Mouse (Mus musculus) lung, embryonic 14.5 days (tissue): ENCODE measurements at regions not wholly inside any gene's neighbourhood (a gene's known extent, or its start where the extent isn't known, plus 50 kb on each side); places are given as distances from the start of the nearest gene placed in this dataset.

Experiments used
- ATAC-seq: fragments of 200-750 bp; cut with Nextera tagmentation; 2 replicates; pipeline ENCODE4 v1.8.0; 2017; ENCODE audit warnings: mild to moderate bottlenecking, moderate TSS enrichment, moderate library complexity; ENCODE audit not compliant: insufficient read depth
- DNase-seq: peaks from one replicate; pipeline ENCODE4 v3.0.0-alpha.2; 2015
- H3K27ac ChIP-seq: fragments of 300-500 bp; sonication (generic); 2 replicates; pipeline ENCODE4 v1.5.1; 2014; ENCODE audit warnings: low read depth, mild to moderate bottlenecking, moderate library complexity
- H3K27me3 ChIP-seq: fragments of 300-500 bp; sonication (generic); 2 replicates; pipeline ENCODE4 v1.6.1; 2014; ENCODE audit warnings: low read length, control low read depth; ENCODE audit not compliant: insufficient read depth
- H3K36me3 ChIP-seq: fragments of 300-500 bp; sonication (generic); 2 replicates; pipeline ENCODE4 v1.6.1; 2014; ENCODE audit warnings: control low read depth; ENCODE audit not compliant: insufficient read depth
- H3K4me1 ChIP-seq: fragments of 300-500 bp; sonication (generic); 2 replicates; pipeline ENCODE4 v1.6.1; 2014; ENCODE audit warnings: antibody characterized with exemption, control low read depth; ENCODE audit not compliant: insufficient read depth
- H3K4me2 ChIP-seq: fragments of 300-500 bp; sonication (generic); 2 replicates; pipeline ENCODE4 v1.6.1; 2014; ENCODE audit warnings: mild to moderate bottlenecking
- H3K4me3 ChIP-seq: fragments of 300-500 bp; sonication (generic); 2 replicates; pipeline ENCODE4 v1.5.1; 2014; ENCODE audit warnings: low read depth, low read length
- H3K9ac ChIP-seq: fragments of 300-500 bp; sonication (generic); 2 replicates; pipeline ENCODE4 v1.6.1; 2014
- H3K9me3 ChIP-seq: fragments of 300-500 bp; sonication (generic); 2 replicates; pipeline ENCODE4 v1.6.1; 2016; ENCODE audit warnings: low read depth, low read length, control low read depth
- CTCF ChIP-seq: IDR thresholded peaks from 2 replicates; pipeline ENCODE4 v1.5.1; 2016; ENCODE audit warnings: antibody characterized with exemption, low read depth
- WGBS: fragments of 180-500 bp; shearing (Covaris S2); extraction: QIAGEN DNeasy Blood & Tissue Kit; methylation state at CpG from one replicate; pipeline ENCODE4 v1.1.7; 2014; 5-methylcytosine and 5-hydroxymethylcytosine counted together

DNA sequence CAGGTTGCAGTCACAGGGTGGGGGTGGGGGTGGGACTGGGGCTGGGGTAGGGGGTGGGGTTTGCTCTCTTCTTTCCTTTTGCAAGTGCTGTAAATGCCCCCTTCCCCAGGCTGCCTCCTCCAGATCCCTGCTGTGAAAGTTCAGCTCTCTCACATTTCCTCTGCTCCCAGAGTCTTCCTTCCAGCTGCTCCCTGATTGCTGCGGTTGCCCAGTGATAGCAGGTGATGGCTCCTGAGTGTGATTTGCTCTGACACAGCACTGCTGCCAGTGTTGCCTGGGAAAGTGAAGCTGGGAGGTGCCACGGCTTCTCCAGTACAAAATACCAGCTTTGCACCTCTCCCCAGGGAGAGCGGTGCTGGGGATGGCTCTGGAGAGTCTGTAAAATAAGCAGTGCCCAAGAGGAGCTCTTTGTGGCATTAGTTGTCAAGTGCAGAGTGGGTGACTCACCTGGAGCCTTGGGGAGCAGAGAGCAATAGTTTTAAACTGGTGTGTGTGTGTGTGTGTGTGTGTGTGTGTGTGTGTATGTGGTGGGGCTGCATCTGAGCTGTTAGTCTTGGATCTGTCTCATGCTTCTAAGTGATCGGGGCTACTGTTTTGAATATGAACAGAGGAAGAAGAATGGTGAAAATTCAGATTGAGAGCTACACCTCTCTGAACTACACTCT lies 461.6 kb downstream of the 1810013L24Rik start:
- H3K9me3 ChIP-seq = no peaks in the 10 kb centered on the region
- H3K4me1 ChIP-seq = no peaks in the 10 kb centered on the region
- H3K36me3 ChIP-seq = no peaks in the 10 kb centered on the region
- no peak overlapping the region for H3K27ac ChIP-seq
- ATAC-seq = no peak
- no peak overlapping the region for H3K9ac ChIP-seq
- WGBS = 49% methylated on average over 4 of the region's 4 CpGs
- no peaks in the 10 kb centered on the region for H3K27me3 ChIP-seq
- DNase-seq = no peak
- TF ChIP-seq CTCF = no peak
- no peak overlapping the region for H3K4me3 ChIP-seq
- H3K4me2 ChIP-seq = no peak overlapping the region

DNA sequence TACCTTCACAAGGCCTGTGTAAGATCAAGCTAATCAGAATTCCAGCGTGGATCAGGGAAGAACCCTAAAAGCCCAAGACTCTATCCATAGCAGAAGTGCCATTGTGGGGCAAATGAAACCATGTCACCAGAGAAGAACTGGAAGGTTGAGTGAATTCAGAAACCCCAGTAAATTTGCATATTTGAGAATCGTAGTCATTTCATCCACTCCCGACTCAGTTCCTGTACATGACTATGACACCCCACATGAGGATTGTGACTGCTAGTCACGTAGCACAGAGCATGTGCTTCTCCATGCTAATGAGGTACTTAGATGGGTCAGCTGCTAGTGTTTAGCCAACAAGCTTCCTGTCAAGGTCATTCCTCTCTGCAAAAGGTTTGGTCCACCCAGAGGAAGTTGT lies 473.2 kb downstream of the 1810013L24Rik start:
- Histone ChIP-seq H3K27ac (no peak overlapping the region), H3K4me3 (no peak overlapping the region), H3K36me3 (no peaks in the 10 kb centered on the region), H3K4me2 (no peak overlapping the region), H3K9me3 (no peaks in the 10 kb centered on the region), H3K27me3 (no peaks in the 10 kb centered on the region), H3K4me1 (no peaks in the 10 kb centered on the region), H3K9ac (no peak overlapping the region)
- DNase-seq (no peak), ATAC-seq (no peak)
- no peak for TF ChIP-seq CTCF
- 73% methylated on average over 4 of the region's 4 CpGs for WGBS

DNA sequence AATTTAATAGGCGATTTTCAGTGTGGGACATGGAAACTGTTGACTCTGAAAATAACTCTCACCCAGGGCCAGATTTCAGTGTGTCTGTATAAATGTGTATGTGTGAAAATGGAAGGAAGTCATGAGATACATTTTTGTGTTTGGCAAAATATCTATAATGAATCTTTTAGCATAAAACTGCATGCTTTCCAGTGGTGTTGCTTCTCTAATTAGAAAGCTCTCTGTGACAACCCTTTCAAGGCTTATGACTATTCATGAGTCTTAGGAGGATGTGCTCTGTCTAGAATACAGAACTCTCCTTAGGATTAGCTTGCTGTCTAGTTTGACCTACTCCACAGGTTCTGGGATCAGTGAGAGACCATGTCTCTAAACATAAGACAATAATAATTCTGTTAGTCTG lies 474.2 kb downstream of the 1810013L24Rik start:
- DNase-seq (no peak), ATAC-seq (no peak)
- Histone ChIP-seq H3K4me3 (no peak overlapping the region), H3K9ac (no peak overlapping the region), H3K4me2 (no peak overlapping the region), H3K9me3 (no peaks in the 10 kb centered on the region), H3K4me1 (no peaks in the 10 kb centered on the region), H3K36me3 (no peaks in the 10 kb centered on the region), H3K27ac (no peak overlapping the region), H3K27me3 (no peaks in the 10 kb centered on the region)
- 88% methylated on average over 1 of the region's 1 CpGs for WGBS
- no peak for TF ChIP-seq CTCF

DNA sequence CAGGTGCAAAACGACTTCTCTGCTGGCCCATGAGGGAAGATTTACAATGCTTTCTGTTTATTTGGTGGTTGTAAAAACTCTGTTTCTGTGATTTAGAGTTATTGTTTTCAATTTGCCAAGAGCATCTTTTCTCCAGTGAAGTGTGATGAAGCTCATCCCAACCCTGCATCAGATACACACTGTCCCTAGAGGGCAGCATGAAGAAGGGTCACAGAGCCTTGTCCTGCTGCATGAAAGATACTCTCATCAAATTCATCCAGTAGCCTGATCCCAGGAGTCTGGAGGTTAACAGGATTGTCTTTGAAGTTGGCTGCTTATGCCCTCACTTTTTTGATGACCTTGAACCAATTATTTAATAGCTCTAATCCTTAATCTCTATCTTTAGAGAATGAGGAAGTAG lies 480.8 kb downstream of the 1810013L24Rik start:
- WGBS = 17% methylated on average over 1 of the region's 1 CpGs
- H3K9me3 ChIP-seq = no peaks in the 10 kb centered on the region
- ATAC-seq = no peak

DNA sequence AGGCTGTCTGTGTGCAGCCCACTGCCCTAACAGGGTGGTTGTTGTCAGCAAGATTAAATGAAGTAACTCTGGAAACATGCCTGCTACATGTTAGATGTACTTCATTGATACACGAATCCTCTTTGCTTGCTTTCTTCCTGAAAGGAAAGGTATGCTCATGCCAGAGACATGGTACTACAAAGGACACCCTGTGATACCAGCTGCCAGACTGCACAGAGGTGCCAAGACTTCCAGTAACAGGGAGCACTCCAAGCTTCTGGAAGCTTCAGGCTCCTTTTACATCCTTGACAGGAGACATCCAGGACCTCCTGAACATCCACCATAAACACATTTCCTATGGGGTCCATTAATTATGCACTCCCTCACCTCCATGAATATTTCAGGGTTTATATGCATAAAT lies 505.7 kb downstream of the 1810013L24Rik start:
- no peaks in the 10 kb centered on the region for H3K4me1 ChIP-seq
- no peak overlapping the region for H3K27ac ChIP-seq
- no peak for TF ChIP-seq CTCF
- no peaks in the 10 kb centered on the region for H3K36me3 ChIP-seq
- no peaks in the 10 kb centered on the region for H3K9me3 ChIP-seq
- H3K27me3 ChIP-seq = no peaks in the 10 kb centered on the region
- no peak overlapping the region for H3K4me3 ChIP-seq
- DNase-seq = no peak
- ATAC-seq = no peak
- 94% methylated on average over 1 of the region's 1 CpGs for WGBS
- no peak overlapping the region for H3K9ac ChIP-seq
- H3K4me2 ChIP-seq = no peak overlapping the region

More for the DNA sequence above, 480.8 kb downstream of the 1810013L24Rik start:
- H3K36me3 ChIP-seq = no peaks in the 10 kb centered on the region
- H3K4me3 ChIP-seq = no peak overlapping the region
- TF ChIP-seq CTCF = no peak
- H3K27ac ChIP-seq = no peak overlapping the region
- no peaks in the 10 kb centered on the region for H3K4me1 ChIP-seq
- no peak for DNase-seq
- H3K4me2 ChIP-seq = no peak overlapping the region
- no peak overlapping the region for H3K9ac ChIP-seq
- H3K27me3 ChIP-seq = no peaks in the 10 kb centered on the region

DNA sequence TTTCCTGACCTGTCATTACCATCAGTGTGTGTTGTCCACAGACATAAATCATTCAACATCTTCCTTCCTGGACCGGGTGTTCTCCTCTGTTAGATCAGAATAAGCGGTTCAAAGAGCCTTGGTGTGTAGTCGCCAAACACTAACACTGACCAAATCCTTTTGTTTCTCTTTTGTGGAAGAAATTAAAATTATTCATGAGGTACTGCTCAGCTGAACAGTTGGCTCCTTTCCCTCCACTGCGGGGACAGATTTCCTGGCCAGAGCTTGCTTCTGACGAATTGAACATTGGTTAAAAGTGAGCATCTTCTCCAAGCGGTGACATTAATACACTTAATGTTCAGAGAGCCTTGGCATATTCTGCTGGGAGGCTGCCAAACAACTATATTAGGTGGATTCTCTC lies 506.2 kb downstream of the 1810013L24Rik start:
- no peak overlapping the region for H3K4me3 ChIP-seq
- no peak overlapping the region for H3K4me2 ChIP-seq
- ATAC-seq = no peak
- H3K27me3 ChIP-seq = no peaks in the 10 kb centered on the region
- H3K27ac ChIP-seq = no peak overlapping the region
- no peak for DNase-seq
- no peaks in the 10 kb centered on the region for H3K9me3 ChIP-seq
- no peaks in the 10 kb centered on the region for H3K4me1 ChIP-seq
- no peak for TF ChIP-seq CTCF
- H3K9ac ChIP-seq = no peak overlapping the region
- no peaks in the 10 kb centered on the region for H3K36me3 ChIP-seq
- 77% methylated on average over 6 of the region's 6 CpGs for WGBS

DNA sequence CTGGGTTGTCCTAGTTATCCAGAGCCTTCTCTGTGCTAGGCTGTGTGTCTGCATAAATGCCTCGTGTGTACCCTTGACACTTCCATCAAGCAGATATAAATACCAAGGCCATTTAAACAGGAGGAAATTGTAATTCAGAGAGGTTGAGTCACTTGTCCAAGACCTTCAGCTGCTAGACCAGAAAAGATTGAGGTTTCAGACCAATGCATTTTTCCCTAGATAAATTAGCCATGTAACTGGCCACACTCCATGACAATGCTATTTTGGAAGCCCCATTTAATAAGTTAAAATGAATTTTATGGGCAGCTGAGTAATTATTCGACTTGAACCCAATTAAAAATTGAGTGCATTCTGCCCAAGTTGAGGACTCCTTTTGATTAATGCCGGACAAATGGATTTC lies 509.6 kb downstream of the 1810013L24Rik start:
- no peak for DNase-seq
- H3K9me3 ChIP-seq = no peaks in the 10 kb centered on the region

More for the DNA sequence above, 509.6 kb downstream of the 1810013L24Rik start:
- Histone ChIP-seq H3K9ac (no peak overlapping the region), H3K4me2 (no peak overlapping the region), H3K4me1 (no peaks in the 10 kb centered on the region), H3K27ac (no peak overlapping the region), H3K27me3 (no peaks in the 10 kb centered on the region), H3K4me3 (no peak overlapping the region), H3K36me3 (no peaks in the 10 kb centered on the region)
- no peak for ATAC-seq
- no peak for TF ChIP-seq CTCF
- WGBS = 68% methylated on average over 3 of the region's 3 CpGs
